Mouse (Mus musculus): ENCODE results near the gene Slc13a4. TPM values are rescaled to one million over a fixed set of nuclear protein-coding genes. Genes with fewer than 3 reads are reported as not detected.

Slc13a4 gene
- polyA plus RNA-seq, 1 experiment = 1.1 TPM

DNA sequence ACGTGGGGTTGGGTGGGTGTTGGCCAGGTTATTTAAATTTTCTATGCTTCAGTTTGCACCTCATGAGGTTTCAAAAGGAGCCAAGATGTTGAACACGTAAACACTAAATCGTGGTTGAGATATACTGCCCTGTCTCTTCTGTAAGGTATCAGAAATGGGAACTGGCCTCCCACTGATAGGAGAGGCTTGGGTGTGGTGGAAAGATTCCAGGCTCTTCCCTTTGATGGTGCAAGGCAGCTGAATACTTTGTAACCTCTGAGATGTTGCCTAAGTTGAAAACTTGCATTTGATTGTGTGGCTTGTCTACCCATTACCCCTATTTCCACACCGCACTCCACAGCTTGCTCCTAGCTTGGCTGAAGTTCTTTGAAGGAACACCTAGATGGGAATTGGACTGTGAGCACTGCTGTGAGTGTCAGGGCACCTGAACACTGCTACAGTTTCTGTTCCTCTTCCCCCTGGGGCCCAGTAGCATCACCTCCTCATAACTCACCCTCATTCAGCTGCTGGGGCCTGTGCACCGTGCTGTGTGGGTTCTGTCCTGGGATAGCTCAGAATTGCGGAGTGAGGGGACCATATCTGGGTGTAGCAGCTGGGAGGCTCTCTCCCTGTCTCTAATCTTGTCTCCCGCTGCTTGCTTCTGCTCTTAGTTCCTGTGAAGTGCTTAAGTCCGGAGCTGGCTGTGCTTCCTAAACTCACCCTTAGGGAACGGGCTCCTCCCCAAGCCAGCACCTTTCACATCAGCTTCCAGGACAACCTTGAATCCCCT is 53.6 kb downstream of the Slc13a4 start:
- no peak overlapping the region for H3K27ac ChIP-seq (ENCODE audit: insufficient read depth, low read length)
- H3K9ac ChIP-seq (ENCODE audit: low read depth, poor library complexity, severe bottlenecking) = 0 out of 2 replicates have a peak overlapping the region, but pooled peaks have one; percentile 75
- peak overlapping the region; percentile 30 for H3K4me3 ChIP-seq (ENCODE audit: low read depth, low read length)
- no peaks in the 10 kb centered on the region for H3K4me1 ChIP-seq (ENCODE audit: control insufficient read depth, insufficient read depth, low read length)
- no peaks in the 10 kb centered on the region; the same call in 1 of the 2 replicates for H3K36me3 ChIP-seq (ENCODE audit: control insufficient read depth, insufficient read depth, low read length, poor library complexity, severe bottlenecking)
- no peaks in the 10 kb centered on the region for H3K9me3 ChIP-seq (replicated peaks; ENCODE audit: control insufficient read depth, insufficient read depth, low read length, poor library complexity, severe bottlenecking)
- H3K27me3 ChIP-seq (ENCODE audit: control insufficient read depth, insufficient read depth, low read length, poor library complexity, severe bottlenecking) = no peaks in the 10 kb centered on the region
- TF ChIP-seq POLR2A (IDR thresholded peaks at IDR 0.05; ENCODE audit: insufficient read depth, low read length) (no peak), CTCF (IDR thresholded peaks at IDR 0.05; ENCODE audit: low read depth, low read length) (no peak), EP300 (IDR thresholded peaks at IDR 0.05; ENCODE audit: insufficient read depth, low read depth, low read length) (no peak)

DNA sequence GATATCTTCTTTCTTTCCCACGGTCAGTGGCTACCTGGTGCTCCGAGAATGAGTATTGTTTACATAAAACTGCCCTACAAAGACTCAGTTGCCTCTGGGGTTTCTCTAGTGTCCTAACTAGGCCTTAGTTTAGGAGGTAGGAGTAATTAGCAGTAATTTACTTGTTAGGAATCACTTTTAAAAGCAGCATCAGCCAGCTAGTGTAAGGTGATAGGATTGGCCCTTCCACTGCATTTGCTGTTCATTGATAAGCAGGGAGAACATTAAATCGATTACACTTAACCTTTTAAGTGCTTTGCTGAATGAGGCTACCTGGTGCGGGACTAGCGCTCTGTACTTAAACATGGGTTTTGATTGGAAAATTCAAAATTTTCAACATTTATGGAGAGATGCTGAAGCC is 54.5 kb downstream of the Slc13a4 start:
- Histone ChIP-seq H3K9me3 (replicated peaks; ENCODE audit: control insufficient read depth, insufficient read depth, low read length, poor library complexity, severe bottlenecking) (no peaks in the 10 kb centered on the region), H3K4me1 (ENCODE audit: control insufficient read depth, insufficient read depth, low read length) (no peaks in the 10 kb centered on the region), H3K27me3 (ENCODE audit: control insufficient read depth, insufficient read depth, low read length, poor library complexity, severe bottlenecking) (no peaks in the 10 kb centered on the region), H3K4me3 (ENCODE audit: low read depth, low read length) (no peak overlapping the region), H3K9ac (ENCODE audit: low read depth, poor library complexity, severe bottlenecking) (peak overlapping the region; percentile 75), H3K36me3 (ENCODE audit: control insufficient read depth, insufficient read depth, low read length, poor library complexity, severe bottlenecking) (no peaks in the 10 kb centered on the region; the same call in 1 of the 2 replicates), H3K27ac (ENCODE audit: insufficient read depth, low read length) (no peak overlapping the region)
- no peak for TF ChIP-seq POLR2A (IDR thresholded peaks at IDR 0.05; ENCODE audit: insufficient read depth, low read length)
- no peak for TF ChIP-seq CTCF (IDR thresholded peaks at IDR 0.05; ENCODE audit: low read depth, low read length)
- TF ChIP-seq EP300 (IDR thresholded peaks at IDR 0.05; ENCODE audit: insufficient read depth, low read depth, low read length) = no peak

- peak overlapping the region; percentile 93 for H3K4me3 ChIP-seq (ENCODE audit: low read depth, low read length)
- H3K4me1 ChIP-seq (ENCODE audit: control insufficient read depth, insufficient read depth, low read length) = no peaks in the 10 kb centered on the region
- H3K36me3 ChIP-seq (ENCODE audit: control insufficient read depth, insufficient read depth, low read length, poor library complexity, severe bottlenecking) = no peaks in the 10 kb centered on the region; the same call in 1 of the 2 replicates
- H3K9me3 ChIP-seq (replicated peaks; ENCODE audit: control insufficient read depth, insufficient read depth, low read length, poor library complexity, severe bottlenecking) = no peaks in the 10 kb centered on the region
- H3K9ac ChIP-seq (ENCODE audit: low read depth, poor library complexity, severe bottlenecking) = peak overlapping the region; percentile 75
- no peaks in the 10 kb centered on the region for H3K27me3 ChIP-seq (ENCODE audit: control insufficient read depth, insufficient read depth, low read length, poor library complexity, severe bottlenecking)
- TF ChIP-seq EP300 (IDR thresholded peaks at IDR 0.05; ENCODE audit: insufficient read depth, low read depth, low read length) (no peak), POLR2A (IDR thresholded peaks at IDR 0.05; ENCODE audit: insufficient read depth, low read length) (peak; percentile 49), CTCF (IDR thresholded peaks at IDR 0.05; ENCODE audit: low read depth, low read length) (peak; percentile 78)
- H3K27ac ChIP-seq (ENCODE audit: insufficient read depth, low read length) = peak overlapping the region; percentile 52
Measured at GRCm38 (mm10) chr6:35252477-35253346, 55.2 kb downstream of the Slc13a4 start.

DNA sequence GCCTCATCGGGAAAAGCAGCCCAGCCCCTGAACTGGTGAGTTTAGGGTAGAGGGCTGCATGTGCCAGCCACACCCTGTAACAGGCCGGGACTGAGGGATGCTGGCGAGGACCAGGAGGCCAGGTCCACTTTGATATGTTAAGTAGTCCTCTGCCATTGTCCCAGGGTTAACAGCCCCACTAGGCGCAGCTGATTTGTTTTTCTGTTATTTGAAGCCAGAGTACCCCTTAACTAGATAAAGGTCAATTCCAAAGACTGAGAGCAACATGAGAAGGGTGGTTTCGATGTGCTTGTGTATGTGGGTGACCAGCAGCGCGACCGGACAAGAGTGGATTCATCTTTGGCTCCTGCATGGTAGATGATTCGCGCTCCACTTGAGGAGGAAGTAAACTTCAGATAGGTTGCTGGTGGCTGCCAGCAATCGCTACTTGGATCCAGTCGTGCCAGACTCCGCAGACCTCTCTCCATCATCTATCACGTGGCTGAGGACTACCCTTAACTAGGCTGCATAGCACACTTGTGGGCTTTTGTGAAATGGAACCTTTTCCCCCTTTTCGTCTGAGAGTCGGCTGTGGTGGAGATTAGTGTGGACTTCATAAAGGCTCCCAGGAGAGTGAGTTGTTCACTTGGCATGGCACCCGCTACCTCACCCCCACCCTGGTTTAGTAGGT is 56.0 kb downstream of the Slc13a4 start:
- H3K9ac ChIP-seq (ENCODE audit: low read depth, poor library complexity, severe bottlenecking) = peak overlapping the region; percentile 46
- H3K27me3 ChIP-seq (ENCODE audit: control insufficient read depth, insufficient read depth, low read length, poor library complexity, severe bottlenecking) = no peaks in the 10 kb centered on the region
- TF ChIP-seq EP300 (IDR thresholded peaks at IDR 0.05; ENCODE audit: insufficient read depth, low read depth, low read length) = 0 out of 2 replicates have a peak, but pooled peaks have one; percentile 45
- TF ChIP-seq CTCF (IDR thresholded peaks at IDR 0.05; ENCODE audit: low read depth, low read length) = no peak
- no peaks in the 10 kb centered on the region for H3K4me1 ChIP-seq (ENCODE audit: control insufficient read depth, insufficient read depth, low read length)
- no peaks in the 10 kb centered on the region for H3K9me3 ChIP-seq (replicated peaks; ENCODE audit: control insufficient read depth, insufficient read depth, low read length, poor library complexity, severe bottlenecking)
- H3K4me3 ChIP-seq (ENCODE audit: low read depth, low read length) = peak overlapping the region; percentile 46
- H3K36me3 ChIP-seq (ENCODE audit: control insufficient read depth, insufficient read depth, low read length, poor library complexity, severe bottlenecking) = no peaks in the 10 kb centered on the region
- peak overlapping the region; percentile 52 for H3K27ac ChIP-seq (ENCODE audit: insufficient read depth, low read length)

- Histone ChIP-seq H3K27me3 (ENCODE audit: control insufficient read depth, insufficient read depth, low read length, poor library complexity, severe bottlenecking) (no peaks in the 10 kb centered on the region), H3K4me1 (ENCODE audit: control insufficient read depth, insufficient read depth, low read length) (no peaks in the 10 kb centered on the region), H3K36me3 (ENCODE audit: control insufficient read depth, insufficient read depth, low read length, poor library complexity, severe bottlenecking) (peaks cover 48% of the 10 kb centered on the region), H3K4me3 (ENCODE audit: low read depth, low read length) (no peak overlapping the region), H3K9ac (ENCODE audit: low read depth, poor library complexity, severe bottlenecking) (no peak overlapping the region), H3K27ac (ENCODE audit: insufficient read depth, low read length) (0 out of 2 replicates have a peak overlapping the region, but pooled peaks have one; percentile 47), H3K9me3 (replicated peaks; ENCODE audit: control insufficient read depth, insufficient read depth, low read length, poor library complexity, severe bottlenecking) (peaks cover 9% of the 10 kb centered on the region)
- no peak for TF ChIP-seq POLR2A (IDR thresholded peaks at IDR 0.05; ENCODE audit: insufficient read depth, low read length)
- no peak for TF ChIP-seq CTCF (IDR thresholded peaks at IDR 0.05; ENCODE audit: low read depth, low read length)
- no peak for TF ChIP-seq EP300 (IDR thresholded peaks at IDR 0.05; ENCODE audit: insufficient read depth, low read depth, low read length)
Measured at GRCm38 (mm10) chr6:35245086-35245485, 62.8 kb downstream of the Slc13a4 start.

All from ES-Bruce4 (cell line).